Mouse (Mus musculus) liver, embryonic 12.5 days (tissue): ENCODE data around the gene Gbgt1. TPM values are rescaled to one million over a fixed set of nuclear protein-coding genes. Genes with fewer than 3 reads are reported as not detected.
"Not testable (repeated sequence)": the region's sequence is repeated elsewhere in the genome, so short reads cannot be mapped to it uniquely, and the experiment has no call there.

Experiments
- ATAC-seq: fragments of 200-750 bp; cut with Nextera tagmentation; 2 replicates; pipeline ENCODE4 v1.8.0; 2017; ENCODE audit warnings: moderate number of reproducible peaks, mild to moderate bottlenecking, moderate library complexity
- H3K27ac ChIP-seq: fragments of 300-500 bp; sonication (generic); 2 replicates; pipeline ENCODE4 v1.5.1; 2016; ENCODE audit warnings: mild to moderate bottlenecking
- H3K27me3 ChIP-seq: fragments of 300-500 bp; sonication (generic); replicated peaks from 2 replicates; pipeline ENCODE4 v1.6.1; 2016; ENCODE audit warnings: mild to moderate bottlenecking, moderate library complexity
- H3K36me3 ChIP-seq: fragments of 300-500 bp; sonication (generic); 2 replicates; pipeline ENCODE4 v1.6.1; 2016; ENCODE audit warnings: mild to moderate bottlenecking, moderate library complexity
- H3K4me1 ChIP-seq: fragments of 300-500 bp; sonication (generic); 2 replicates; pipeline ENCODE4 v1.6.1; 2016
- H3K4me2 ChIP-seq: fragments of 300-500 bp; sonication (generic); 2 replicates; pipeline ENCODE4 v1.6.1; 2016; ENCODE audit warnings: mild to moderate bottlenecking, moderate library complexity
- H3K4me3 ChIP-seq: fragments of 300-500 bp; sonication (generic); 2 replicates; pipeline ENCODE4 v1.5.1; 2016; ENCODE audit warnings: mild to moderate bottlenecking, moderate library complexity
- H3K9ac ChIP-seq: fragments of 300-500 bp; sonication (generic); 2 replicates; pipeline ENCODE4 v1.6.1; 2016; ENCODE audit warnings: mild to moderate bottlenecking, moderate library complexity
- H3K9me3 ChIP-seq: fragments of 300-500 bp; sonication (generic); replicated peaks from 2 replicates; pipeline ENCODE4 v1.6.1; 2016; ENCODE audit warnings: mild to moderate bottlenecking, moderate library complexity
- WGBS: fragments of 180-500 bp; shearing (Covaris S2); methylation state at CpG from one replicate; pipeline ENCODE4 v1.1.7; 2016; ENCODE audit not compliant: insufficient replicate concordance; 5-methylcytosine and 5-hydroxymethylcytosine counted together
- polyA plus RNA-seq: library from polyadenylated mRNA; unstranded; fragments of >200 nt; fragmentation: Nextera tagmentation; extraction: Ambion mirVana; gene quantifications from 2 replicates; pipeline ENCODE4 v1.2.1, GENCODE M21; 2016

Gene Gbgt1
- polyA plus RNA-seq, 1 experiment from 2014 or later, result 0.39 TPM

- not testable (repeated sequence) for H3K9ac ChIP-seq, H3K27me3 ChIP-seq, H3K4me2 ChIP-seq, H3K4me1 ChIP-seq, H3K27ac ChIP-seq, H3K9me3 ChIP-seq, ATAC-seq, H3K4me3 ChIP-seq
- peaks cover 43% of the 10 kb centered on the region for H3K36me3 ChIP-seq
- WGBS, result 84% methylated on average over 8 of the region's 8 CpGs
Measured at GRCm38 (mm10) chr2:28472011-28472410, 24.7 kb upstream of the Gbgt1 start.

- not testable (repeated sequence) for ATAC-seq
Measured at GRCm38 (mm10) chr2:28477993-28478392, 18.7 kb upstream of the Gbgt1 start.

GRCm38 (mm10) chr2:28479208-28480204 is 17.2 kb upstream of the Gbgt1 start:
- Histone ChIP-seq H3K4me2 (no peak overlapping the region), H3K27ac (no peak overlapping the region), H3K27me3 (no peaks in the 10 kb centered on the region), H3K4me1 (no peaks in the 10 kb centered on the region), H3K9ac (no peak overlapping the region), H3K36me3 (no peaks in the 10 kb centered on the region), H3K4me3 (no peak overlapping the region), H3K9me3 (no peaks in the 10 kb centered on the region)
- 71% methylated on average over 20 of the region's 20 CpGs for WGBS
- ATAC-seq, result no peak

More at GRCm38 (mm10) chr2:28477993-28478392, 18.7 kb upstream of the Gbgt1 start:
- not testable (repeated sequence) for H3K36me3 ChIP-seq, H3K4me2 ChIP-seq, H3K27me3 ChIP-seq, H3K4me3 ChIP-seq, H3K9me3 ChIP-seq, H3K4me1 ChIP-seq, H3K9ac ChIP-seq, H3K27ac ChIP-seq
- 70% methylated on average over 5 of the region's 5 CpGs for WGBS

GRCm38 (mm10) chr2:28483861-28484260 is 12.8 kb upstream of the Gbgt1 start:
- H3K9ac ChIP-seq, result no peak overlapping the region
- H3K4me3 ChIP-seq, result no peak overlapping the region
- H3K27me3 ChIP-seq, result no peaks in the 10 kb centered on the region
- H3K27ac ChIP-seq, result no peak overlapping the region
- WGBS, result 55% methylated on average over 2 of the region's 2 CpGs
- no peak for ATAC-seq
- H3K4me1 ChIP-seq, result no peaks in the 10 kb centered on the region
- no peaks in the 10 kb centered on the region for H3K9me3 ChIP-seq
- H3K4me2 ChIP-seq, result no peak overlapping the region
- no peaks in the 10 kb centered on the region for H3K36me3 ChIP-seq

GRCm38 (mm10) chr2:28494521-28494920 is 2.2 kb upstream of the Gbgt1 start:
- no peaks in the 10 kb centered on the region for H3K27me3 ChIP-seq
- no peak for ATAC-seq
- no peak overlapping the region for H3K9ac ChIP-seq
- no peaks in the 10 kb centered on the region for H3K36me3 ChIP-seq
- H3K9me3 ChIP-seq, result no peaks in the 10 kb centered on the region
- no peaks in the 10 kb centered on the region for H3K4me1 ChIP-seq
- no peak overlapping the region for H3K4me3 ChIP-seq
- no peak overlapping the region for H3K4me2 ChIP-seq
- H3K27ac ChIP-seq, result no peak overlapping the region
- WGBS, result 55% methylated on average over 2 of the region's 2 CpGs

GRCm38 (mm10) chr2:28495207-28495756 is 1.4 kb upstream of the Gbgt1 start:
- no peaks in the 10 kb centered on the region for H3K9me3 ChIP-seq
- 58% methylated on average over 14 of the region's 14 CpGs for WGBS
- H3K4me1 ChIP-seq, result no peaks in the 10 kb centered on the region
- H3K9ac ChIP-seq, result no peak overlapping the region
- H3K27ac ChIP-seq, result no peak overlapping the region
- H3K4me3 ChIP-seq, result no peak overlapping the region
- H3K27me3 ChIP-seq, result no peaks in the 10 kb centered on the region
- no peak overlapping the region for H3K4me2 ChIP-seq
- ATAC-seq, result no peak
- no peaks in the 10 kb centered on the region for H3K36me3 ChIP-seq

- no peak overlapping the region for H3K27ac ChIP-seq
Measured at GRCm38 (mm10) chr2:28495801-28496595, 693 bp upstream of the Gbgt1 start.

GRCm38 (mm10) chr2:28497561-28497960 is 870 bp downstream of the Gbgt1 start:
- WGBS, result 61% methylated on average over 5 of the region's 5 CpGs
- H3K27ac ChIP-seq, result no peak overlapping the region
- H3K9ac ChIP-seq, result no peak overlapping the region
- no peak overlapping the region for H3K4me3 ChIP-seq
- no peak for ATAC-seq
- no peaks in the 10 kb centered on the region for H3K4me1 ChIP-seq
- no peaks in the 10 kb centered on the region for H3K9me3 ChIP-seq
- H3K4me2 ChIP-seq, result no peak overlapping the region
- no peaks in the 10 kb centered on the region for H3K27me3 ChIP-seq
- no peaks in the 10 kb centered on the region for H3K36me3 ChIP-seq

More at GRCm38 (mm10) chr2:28495801-28496595, 693 bp upstream of the Gbgt1 start:
- Histone ChIP-seq H3K4me3 (no peak overlapping the region), H3K36me3 (no peaks in the 10 kb centered on the region), H3K4me1 (no peaks in the 10 kb centered on the region), H3K4me2 (no peak overlapping the region), H3K9ac (no peak overlapping the region), H3K9me3 (no peaks in the 10 kb centered on the region), H3K27me3 (no peaks in the 10 kb centered on the region)
- WGBS, result 69% methylated on average over 16 of the region's 16 CpGs
- ATAC-seq, result no peak

- 33% methylated on average over 4 of the region's 4 CpGs for WGBS
- H3K27me3 ChIP-seq, result no peaks in the 10 kb centered on the region
- H3K9me3 ChIP-seq, result no peaks in the 10 kb centered on the region
- ATAC-seq, result no peak
- H3K4me3 ChIP-seq, result no peak overlapping the region
- no peaks in the 10 kb centered on the region for H3K4me1 ChIP-seq
- H3K36me3 ChIP-seq, result no peaks in the 10 kb centered on the region
- H3K9ac ChIP-seq, result no peak overlapping the region
- H3K4me2 ChIP-seq, result no peak overlapping the region
- no peak overlapping the region for H3K27ac ChIP-seq
Measured at GRCm38 (mm10) chr2:28498431-28498830, 1.7 kb downstream of the Gbgt1 start.

- Histone ChIP-seq H3K9ac (no peak overlapping the region), H3K36me3 (no peaks in the 10 kb centered on the region), H3K27me3 (no peaks in the 10 kb centered on the region; the same call in 1 of the 2 replicates), H3K4me2 (no peak overlapping the region), H3K27ac (no peak overlapping the region), H3K9me3 (no peaks in the 10 kb centered on the region), H3K4me1 (no peaks in the 10 kb centered on the region), H3K4me3 (no peak overlapping the region)
- ATAC-seq, result no peak
- 54% methylated on average over 10 of the region's 10 CpGs for WGBS
Measured at GRCm38 (mm10) chr2:28502987-28503386, 6.3 kb downstream of the Gbgt1 start.

- Histone ChIP-seq H3K4me1 (no peaks in the 10 kb centered on the region), H3K27ac (no peak overlapping the region), H3K4me2 (no peak overlapping the region), H3K9me3 (no peaks in the 10 kb centered on the region), H3K4me3 (no peak overlapping the region), H3K27me3 (peaks cover 5% of the 10 kb centered on the region), H3K36me3 (no peaks in the 10 kb centered on the region), H3K9ac (no peak overlapping the region)
- WGBS, result 72% methylated on average over 13 of the region's 13 CpGs
- ATAC-seq, result no peak
Measured at GRCm38 (mm10) chr2:28504676-28505075, 8.0 kb downstream of the Gbgt1 start.

- Histone ChIP-seq H3K4me3 (no peak within 1 kb of the TSS), H3K27me3 (peaks cover 15% of the 10 kb centered on the region), H3K9ac (no peak within 1 kb of the TSS), H3K36me3 (no peaks in the 10 kb centered on the region), H3K27ac (no peak within 1 kb of the TSS), H3K4me2 (no peak within 1 kb of the TSS), H3K9me3 (no peaks in the 10 kb centered on the region), H3K4me1 (no peaks in the 10 kb centered on the region)
- no peak for ATAC-seq
- 59% methylated on average over 3 of the region's 3 CpGs for WGBS
Measured at GRCm38 (mm10) chr2:28505795-28506194, 9.1 kb downstream of the Gbgt1 start, which contains the start of gene Gm10134. Gm10134 (plus strand) TSS chr2:28506095.
